Mouse (Mus musculus): ENCODE results near the gene Snx9. TPM values are rescaled to one million over a fixed set of nuclear protein-coding genes. Genes with fewer than 3 reads are reported as not detected.

The Snx9 gene
- polyA plus RNA-seq, 1 experiment = 17.8 TPM

DNA sequence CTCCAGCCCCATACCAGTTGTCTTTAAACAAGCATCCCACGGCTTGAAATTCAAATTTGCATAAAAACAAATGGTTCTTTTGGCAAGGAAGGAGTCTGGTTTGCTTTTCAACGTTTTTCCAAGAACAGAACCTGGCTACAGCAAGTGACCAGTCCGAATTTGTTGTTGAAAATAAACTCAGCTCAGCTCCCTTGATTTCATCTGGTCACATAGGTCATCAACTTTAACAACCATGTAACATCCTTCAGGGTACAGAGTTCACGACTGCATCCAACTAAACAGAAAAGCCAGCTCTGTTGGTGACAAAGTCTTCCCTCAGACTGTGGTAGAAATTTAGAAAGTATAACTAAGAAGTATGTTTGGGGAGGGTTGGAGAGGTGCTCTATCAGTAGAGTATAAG is 21.7 kb downstream of the Snx9 start:
- Histone ChIP-seq H3K27ac (ENCODE audit: insufficient read depth, low read length) (no peak overlapping the region), H3K4me1 (ENCODE audit: control insufficient read depth, insufficient read depth, low read length) (0 out of 2 replicates have a peak, but pooled peaks cover 4% of the 10 kb centered on the region), H3K4me3 (replicated peaks; ENCODE audit: insufficient read depth, low read depth, low read length) (no peak overlapping the region), H3K27me3 (ENCODE audit: control insufficient read depth, insufficient read depth, low read length) (no peaks in the 10 kb centered on the region)
- no peak for TF ChIP-seq POLR2A (IDR thresholded peaks at IDR 0.05; ENCODE audit: borderline replicate concordance, insufficient read depth, low read length)
- TF ChIP-seq CTCF (IDR thresholded peaks at IDR 0.05; ENCODE audit: borderline replicate concordance, insufficient read depth, low read depth, low read length) = no peak
- DNase-seq = no peak
- 48% methylated on average over 4 of the region's 4 CpGs for WGBS

GRCm38 (mm10) chr17:5863745-5864144 is 22.6 kb downstream of the Snx9 start:
- H3K27ac ChIP-seq (ENCODE audit: insufficient read depth, low read length) = no peak overlapping the region
- H3K4me3 ChIP-seq (replicated peaks; ENCODE audit: insufficient read depth, low read depth, low read length) = no peak overlapping the region
- H3K27me3 ChIP-seq (ENCODE audit: control insufficient read depth, insufficient read depth, low read length) = no peaks in the 10 kb centered on the region
- 0 out of 2 replicates have a peak, but pooled peaks cover 4% of the 10 kb centered on the region for H3K4me1 ChIP-seq (ENCODE audit: control insufficient read depth, insufficient read depth, low read length)
- TF ChIP-seq POLR2A (IDR thresholded peaks at IDR 0.05; ENCODE audit: borderline replicate concordance, insufficient read depth, low read length) (no peak), CTCF (IDR thresholded peaks at IDR 0.05; ENCODE audit: borderline replicate concordance, insufficient read depth, low read depth, low read length) (no peak)
- 94% methylated on average over 5 of the region's 5 CpGs for WGBS
- no peak for DNase-seq

GRCm38 (mm10) chr17:5867456-5867855 is 26.3 kb downstream of the Snx9 start:
- TF ChIP-seq POLR2A (IDR thresholded peaks at IDR 0.05; ENCODE audit: borderline replicate concordance, insufficient read depth, low read length) (no peak), CTCF (IDR thresholded peaks at IDR 0.05; ENCODE audit: borderline replicate concordance, insufficient read depth, low read depth, low read length) (no peak)
- no peaks in the 10 kb centered on the region for H3K27me3 ChIP-seq (ENCODE audit: control insufficient read depth, insufficient read depth, low read length)
- no peak overlapping the region for H3K27ac ChIP-seq (ENCODE audit: insufficient read depth, low read length)
- 84% methylated on average over 6 of the region's 6 CpGs for WGBS
- DNase-seq = no peak
- no peak overlapping the region for H3K4me3 ChIP-seq (replicated peaks; ENCODE audit: insufficient read depth, low read depth, low read length)
- peaks cover 2% of the 10 kb centered on the region; the same call in 1 of the 2 replicates for H3K4me1 ChIP-seq (ENCODE audit: control insufficient read depth, insufficient read depth, low read length)

DNA sequence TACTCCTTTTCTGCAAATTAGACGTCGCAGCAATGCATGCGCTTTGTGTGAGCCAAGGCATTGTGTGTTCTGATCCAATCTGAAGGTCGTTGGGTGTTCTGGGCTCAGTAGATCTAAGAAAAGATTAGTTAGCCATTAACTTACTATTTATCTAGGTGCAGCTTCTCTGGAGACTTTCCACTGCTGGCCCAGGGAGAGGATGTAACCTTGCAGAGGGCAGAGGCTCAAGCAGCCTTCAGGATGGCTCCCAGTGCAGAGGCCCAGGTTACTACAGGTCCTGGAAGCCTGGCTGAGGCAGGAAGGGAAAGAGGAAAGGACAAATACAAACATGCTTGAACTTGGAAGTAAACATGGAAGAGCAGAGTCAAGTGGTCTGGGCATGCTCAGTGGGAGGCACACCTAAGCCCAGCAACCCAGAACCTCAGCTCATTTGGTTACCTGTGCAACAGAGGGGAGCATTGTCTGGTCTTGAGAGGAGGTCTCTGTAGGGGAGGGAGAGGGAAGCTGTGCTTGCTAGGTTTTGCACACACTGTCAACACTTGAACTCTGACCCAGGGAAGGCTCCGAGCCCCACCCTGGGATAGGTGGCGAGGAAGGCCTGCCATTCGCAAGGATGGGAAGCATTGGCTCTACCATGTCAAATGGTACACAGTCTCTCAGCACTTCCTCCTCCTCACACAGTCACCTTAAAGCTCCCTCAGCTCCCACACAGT is 27.3 kb downstream of the Snx9 start:
- no peaks in the 10 kb centered on the region for H3K27me3 ChIP-seq (ENCODE audit: control insufficient read depth, insufficient read depth, low read length)
- no peak for TF ChIP-seq POLR2A (IDR thresholded peaks at IDR 0.05; ENCODE audit: borderline replicate concordance, insufficient read depth, low read length)
- TF ChIP-seq CTCF (IDR thresholded peaks at IDR 0.05; ENCODE audit: borderline replicate concordance, insufficient read depth, low read depth, low read length) = no peak
- H3K4me1 ChIP-seq (ENCODE audit: control insufficient read depth, insufficient read depth, low read length) = peaks cover 4% of the 10 kb centered on the region; the same call in 1 of the 2 replicates
- WGBS = 91% methylated on average over 7 of the region's 7 CpGs
- no peak for DNase-seq
- no peak overlapping the region for H3K4me3 ChIP-seq (replicated peaks; ENCODE audit: insufficient read depth, low read depth, low read length)
- H3K27ac ChIP-seq (ENCODE audit: insufficient read depth, low read length) = no peak overlapping the region

GRCm38 (mm10) chr17:5869461-5869860 is 28.3 kb downstream of the Snx9 start:
- Histone ChIP-seq H3K4me3 (replicated peaks; ENCODE audit: insufficient read depth, low read depth, low read length) (no peak overlapping the region), H3K27me3 (ENCODE audit: control insufficient read depth, insufficient read depth, low read length) (no peaks in the 10 kb centered on the region), H3K27ac (ENCODE audit: insufficient read depth, low read length) (no peak overlapping the region), H3K4me1 (ENCODE audit: control insufficient read depth, insufficient read depth, low read length) (peaks cover 4% of the 10 kb centered on the region; the same call in 1 of the 2 replicates)
- TF ChIP-seq POLR2A (IDR thresholded peaks at IDR 0.05; ENCODE audit: borderline replicate concordance, insufficient read depth, low read length) = no peak
- TF ChIP-seq CTCF (IDR thresholded peaks at IDR 0.05; ENCODE audit: borderline replicate concordance, insufficient read depth, low read depth, low read length) = no peak
- no peak for DNase-seq
- WGBS = 89% methylated on average over 3 of the region's 3 CpGs

GRCm38 (mm10) chr17:5870002-5870401 is 28.9 kb downstream of the Snx9 start:
- peaks cover 4% of the 10 kb centered on the region; the same call in 1 of the 2 replicates for H3K4me1 ChIP-seq (ENCODE audit: control insufficient read depth, insufficient read depth, low read length)
- no peak overlapping the region for H3K27ac ChIP-seq (ENCODE audit: insufficient read depth, low read length)
- H3K4me3 ChIP-seq (replicated peaks; ENCODE audit: insufficient read depth, low read depth, low read length) = no peak overlapping the region
- TF ChIP-seq POLR2A (IDR thresholded peaks at IDR 0.05; ENCODE audit: borderline replicate concordance, insufficient read depth, low read length) (no peak), CTCF (IDR thresholded peaks at IDR 0.05; ENCODE audit: borderline replicate concordance, insufficient read depth, low read depth, low read length) (no peak)
- 88% methylated on average over 5 of the region's 5 CpGs for WGBS
- no peaks in the 10 kb centered on the region for H3K27me3 ChIP-seq (ENCODE audit: control insufficient read depth, insufficient read depth, low read length)
- no peak for DNase-seq

DNA sequence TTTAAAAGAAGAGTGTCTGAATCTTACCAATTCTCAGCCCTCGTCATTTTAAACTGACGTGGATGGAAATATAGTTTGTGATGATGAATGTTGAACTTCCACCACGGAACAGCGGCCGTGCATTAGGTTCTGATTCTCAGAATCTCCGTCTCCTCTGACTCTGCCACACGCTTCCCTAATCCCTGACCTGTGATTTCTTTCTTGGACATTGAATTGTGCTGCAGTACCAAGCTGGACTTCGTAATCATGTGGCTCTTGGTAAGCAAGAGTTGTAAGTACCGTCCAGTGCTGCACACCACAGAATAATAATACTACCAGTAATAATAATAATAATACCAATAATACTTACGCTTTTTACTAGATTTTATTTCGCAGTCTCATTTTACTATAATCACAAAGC is 29.6 kb downstream of the Snx9 start:
- no peak overlapping the region for H3K27ac ChIP-seq (ENCODE audit: insufficient read depth, low read length)
- TF ChIP-seq CTCF (IDR thresholded peaks at IDR 0.05; ENCODE audit: borderline replicate concordance, insufficient read depth, low read depth, low read length) (no peak), POLR2A (IDR thresholded peaks at IDR 0.05; ENCODE audit: borderline replicate concordance, insufficient read depth, low read length) (no peak)
- no peak for DNase-seq
- 97% methylated on average over 11 of the region's 11 CpGs for WGBS
- H3K4me1 ChIP-seq (ENCODE audit: control insufficient read depth, insufficient read depth, low read length) = peaks cover 4% of the 10 kb centered on the region; the same call in 1 of the 2 replicates
- H3K27me3 ChIP-seq (ENCODE audit: control insufficient read depth, insufficient read depth, low read length) = no peaks in the 10 kb centered on the region
- H3K4me3 ChIP-seq (replicated peaks; ENCODE audit: insufficient read depth, low read depth, low read length) = no peak overlapping the region

DNA sequence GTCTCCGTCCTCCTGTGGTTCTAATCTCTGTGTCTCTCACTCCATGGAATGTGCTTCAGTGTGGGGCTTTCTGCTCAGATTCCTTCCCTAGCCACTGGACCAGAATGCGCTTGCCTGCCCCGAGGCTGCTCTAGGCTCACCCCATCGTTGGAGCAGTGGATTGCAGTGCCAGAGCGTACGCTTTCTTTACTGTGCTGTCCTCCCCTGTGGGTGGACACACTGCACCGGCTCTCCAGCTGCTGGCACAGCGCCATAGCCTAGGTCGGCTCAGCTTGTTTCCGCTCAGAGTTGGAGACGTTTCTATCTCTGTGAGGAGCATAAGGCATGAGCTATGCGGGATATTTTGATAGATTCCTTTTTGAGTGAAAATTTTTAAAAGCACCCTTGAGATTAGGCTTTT is 31.4 kb downstream of the Snx9 start:
- TF ChIP-seq CTCF (IDR thresholded peaks at IDR 0.05; ENCODE audit: borderline replicate concordance, insufficient read depth, low read depth, low read length) (peak; percentile 24; the same call in 1 of the 2 replicates), POLR2A (IDR thresholded peaks at IDR 0.05; ENCODE audit: borderline replicate concordance, insufficient read depth, low read length) (no peak)
- 15% methylated on average over 12 of the region's 12 CpGs for WGBS
- Histone ChIP-seq H3K27ac (ENCODE audit: insufficient read depth, low read length) (no peak overlapping the region), H3K27me3 (ENCODE audit: control insufficient read depth, insufficient read depth, low read length) (no peaks in the 10 kb centered on the region), H3K4me3 (replicated peaks; ENCODE audit: insufficient read depth, low read depth, low read length) (peak overlapping the region; percentile 1), H3K4me1 (ENCODE audit: control insufficient read depth, insufficient read depth, low read length) (peaks cover 4% of the 10 kb centered on the region; the same call in 1 of the 2 replicates)
- peak; percentile 71 to 80 for DNase-seq
